Mouse (Mus musculus): ENCODE results near the gene Shb.
A peak's percentile ranks its signal among the peaks of the same experiment; 100 is the strongest.

DNA sequence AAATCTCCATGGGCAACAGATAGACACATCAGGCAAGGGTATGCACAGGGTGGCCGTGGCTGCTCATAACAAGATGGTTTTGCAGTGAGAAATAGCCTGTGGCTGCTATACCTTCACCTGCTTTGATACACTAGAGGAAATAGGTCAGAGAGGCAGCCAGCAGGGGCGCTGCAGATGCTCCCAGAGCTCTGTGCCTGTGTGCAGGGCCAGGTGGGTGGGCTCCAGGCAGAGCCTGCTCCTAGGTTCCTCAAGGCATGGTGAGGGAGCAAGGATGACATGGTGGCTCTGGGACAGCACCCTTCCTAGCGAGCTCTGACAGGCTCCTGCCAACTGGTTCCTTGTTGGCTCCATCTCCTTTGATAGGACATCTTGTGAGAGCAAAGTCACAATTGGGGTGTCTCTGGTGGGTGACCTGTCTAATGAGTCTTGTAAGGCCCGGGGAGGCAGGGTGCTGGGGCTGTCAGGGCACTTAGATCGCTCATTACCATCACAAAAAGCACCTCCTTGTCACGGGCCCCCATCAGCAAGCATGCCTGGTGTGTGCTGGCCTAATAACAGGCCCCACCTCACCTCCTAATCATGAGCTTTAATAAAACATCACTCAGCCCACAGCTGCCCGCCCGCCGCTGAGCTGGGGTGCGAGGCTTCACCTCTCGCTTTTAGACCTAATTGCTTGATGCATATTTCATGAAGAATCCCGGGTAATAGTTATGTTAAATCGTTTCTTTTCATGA is 105.4 kb downstream of the Shb start:
- TF ChIP-seq POLR2A (IDR thresholded peaks at IDR 0.05; ENCODE audit: low read depth, low read length): no peak
- TF ChIP-seq CTCF (IDR thresholded peaks at IDR 0.05; ENCODE audit: extremely low read depth, insufficient read length, insufficient replicate concordance, low read depth, low read length): 0 out of 2 replicates have a peak, but pooled peaks have one; percentile 5

Measured in small intestine, adult 2 months (tissue).